Mouse (Mus musculus) erythroid progenitor cell, adult 5-6 weeks (primary cell): ENCODE measurements around the gene Phkg2. TPM values are rescaled to one million over a fixed set of nuclear protein-coding genes. Genes with fewer than 3 reads are reported as not detected.

ENCODE experiments used
- ATAC-seq: replicated peaks from 2 replicates; pipeline ENCODE4 v1.8.0; 2016; ENCODE audit warnings: moderate number of reproducible peaks, mild to moderate bottlenecking, moderate TSS enrichment, inconsistent platforms; ENCODE audit not compliant: poor library complexity, low FRiP score, severe bottlenecking
- total RNA-seq, 2 experiments: library from RNA; stranded (forward) in 1 of 2; stranded (reverse) in 1 of 2; fragments of 150-400 nt in 1 of 2; fragments of 186-747, 209-891 nt in 1 of 2; gene quantifications; 2 replicates each; pipeline versions ENCODE4 v1.2.3 to v1.2.4; 2015 to 2017; ENCODE audit warnings: low replicate concordance in 2 of 2

The Phkg2 gene
- total RNA-seq (2015; ENCODE audit: low replicate concordance), result 58.7 and 76.0 TPM in 2 replicates
- total RNA-seq (2017; ENCODE audit: low replicate concordance), result 27.9 and 44.7 TPM in 2 replicates

DNA sequence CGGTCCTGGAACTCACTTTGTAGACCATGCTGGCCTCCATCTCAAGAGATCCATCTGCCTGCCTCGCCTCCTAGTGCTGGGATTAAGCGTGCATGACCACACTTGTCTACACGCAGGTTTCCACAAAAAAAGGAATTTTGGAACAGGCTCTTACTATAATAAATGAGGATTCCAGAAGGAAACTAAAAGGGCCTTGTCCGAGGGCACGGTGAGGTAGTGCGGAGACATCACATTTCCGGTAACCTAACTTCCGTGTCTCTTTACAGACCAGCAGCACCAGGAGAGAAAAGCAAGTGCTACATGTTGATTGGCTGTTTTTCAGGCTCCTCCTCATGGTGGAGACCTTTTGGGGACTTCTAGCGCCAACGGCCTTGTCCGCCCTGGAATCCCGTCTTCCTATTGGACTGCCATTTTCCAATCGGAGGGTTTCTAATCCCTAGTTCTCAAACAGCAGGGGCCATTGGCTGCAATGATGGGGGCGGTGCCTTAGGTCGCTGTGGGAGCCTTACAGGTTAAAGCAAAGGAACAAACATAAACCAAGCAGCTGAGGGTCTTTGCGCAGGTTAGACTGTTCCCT lies at the start of gene Phkg2:
Phkg2 (plus strand) TSS at position 446 of the 577 bp plus-strand sequence.
- peak; percentile 99 for ATAC-seq

- ATAC-seq, result no peak
Measured at GRCm38 (mm10) chr7:127541671-127542070, 31.5 kb upstream of the Phkg2 start.

DNA sequence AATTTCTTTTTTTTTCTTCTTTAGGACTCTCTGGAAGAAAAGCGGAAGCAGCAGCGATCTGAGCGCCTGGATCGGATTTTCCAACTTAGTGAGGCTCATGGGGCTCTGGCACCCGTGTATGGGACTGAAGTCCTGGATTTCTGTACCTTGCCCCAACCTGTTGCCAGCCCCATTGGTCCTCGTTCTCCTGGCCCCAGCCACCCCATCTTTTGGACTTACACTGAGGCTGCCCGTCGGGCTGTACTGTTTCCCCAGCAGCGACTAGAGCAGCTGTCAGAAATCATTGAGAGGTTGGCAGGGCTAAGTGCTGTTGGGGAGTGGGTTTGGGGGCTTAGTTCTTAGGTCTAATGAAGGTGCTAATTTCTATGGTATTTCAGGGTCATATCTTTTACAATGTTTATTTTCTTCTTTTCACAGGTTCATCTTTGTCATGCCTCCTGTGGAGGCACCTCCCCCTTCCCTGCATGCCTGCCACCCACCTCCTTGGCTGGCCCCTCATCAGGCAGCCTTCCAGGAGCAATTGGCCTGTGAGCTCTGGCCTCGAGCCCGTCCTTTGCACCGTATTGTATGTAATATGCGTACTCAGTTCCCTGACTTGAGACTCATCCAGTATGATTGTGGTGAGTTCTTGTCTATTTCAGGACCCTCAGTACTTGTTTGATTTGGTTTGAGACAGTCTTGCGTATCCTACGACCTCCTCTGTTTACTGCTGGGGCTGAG lies 23.9 kb upstream of the Phkg2 start:
- no peak for ATAC-seq

DNA sequence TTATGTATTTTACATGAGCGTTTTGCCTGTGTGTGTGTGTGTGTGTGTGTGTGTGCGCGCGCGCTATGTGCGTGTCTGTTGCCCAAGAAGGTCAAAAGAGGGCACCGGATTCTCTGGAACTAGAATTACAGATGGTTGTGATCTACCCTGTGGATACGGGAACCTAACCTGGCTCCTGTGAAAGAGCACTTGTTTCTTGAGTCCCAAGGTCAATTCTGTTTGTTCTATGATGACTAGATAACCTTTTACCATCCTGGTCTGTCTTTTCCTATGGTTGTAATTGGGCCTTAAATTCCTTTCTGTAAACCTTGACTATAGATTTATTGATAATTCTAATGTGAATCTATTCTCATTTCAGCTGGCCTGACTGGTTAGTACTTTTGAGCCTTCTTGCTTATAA lies 21.6 kb upstream of the Phkg2 start:
- ATAC-seq, result no peak

DNA sequence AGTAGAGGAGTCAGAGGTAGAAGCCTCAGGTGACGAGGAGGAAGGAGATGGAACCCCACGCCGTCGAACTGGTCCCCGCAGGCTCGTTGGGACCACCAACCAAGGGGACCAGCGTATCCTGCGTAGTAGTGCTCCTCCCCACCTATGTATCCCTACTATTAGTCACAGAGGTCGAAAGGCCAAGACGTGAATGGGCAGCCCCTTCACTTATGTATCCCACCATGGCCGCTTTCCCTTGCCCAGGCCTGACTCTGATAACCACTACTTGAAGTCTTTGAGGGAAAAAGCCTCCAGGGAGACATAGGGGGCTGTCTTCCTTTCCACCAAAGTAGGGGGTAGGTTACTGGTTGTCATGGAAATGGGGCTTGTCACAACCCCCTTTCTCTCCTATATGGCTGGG lies 12.6 kb upstream of the Phkg2 start:
- no peak for ATAC-seq

DNA sequence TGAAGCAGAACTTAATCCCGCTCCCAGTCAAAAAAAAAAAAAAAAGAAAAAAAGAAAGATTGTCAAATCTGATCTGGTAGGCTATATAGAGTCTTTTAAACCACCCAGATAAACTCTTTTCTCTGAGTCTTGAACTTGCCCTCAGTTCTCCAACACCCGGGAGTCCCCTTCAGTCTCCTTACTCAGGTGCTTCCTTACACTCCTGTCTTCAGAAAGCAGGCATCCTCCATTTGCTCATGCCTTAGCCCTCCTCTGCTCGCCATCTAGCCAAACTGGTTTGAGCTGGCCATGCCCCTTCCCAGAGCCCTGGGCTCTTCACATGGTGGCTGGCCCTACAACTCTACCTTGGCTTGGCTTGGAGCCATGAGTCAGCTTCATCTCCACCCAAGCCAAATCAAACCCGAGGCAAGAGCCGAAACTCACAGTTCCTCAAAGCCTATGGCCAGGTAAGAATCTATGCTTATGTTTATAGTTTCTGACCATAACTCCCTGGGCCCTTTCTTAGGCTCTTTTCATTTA lies 11.7 kb upstream of the Phkg2 start, which contains the start of gene Tmem265:
Tmem265 (plus strand) TSS at position 51 of the 519 bp plus-strand sequence.
- 0 out of 2 replicates have a peak, but pooled peaks have one; percentile 23 for ATAC-seq

DNA sequence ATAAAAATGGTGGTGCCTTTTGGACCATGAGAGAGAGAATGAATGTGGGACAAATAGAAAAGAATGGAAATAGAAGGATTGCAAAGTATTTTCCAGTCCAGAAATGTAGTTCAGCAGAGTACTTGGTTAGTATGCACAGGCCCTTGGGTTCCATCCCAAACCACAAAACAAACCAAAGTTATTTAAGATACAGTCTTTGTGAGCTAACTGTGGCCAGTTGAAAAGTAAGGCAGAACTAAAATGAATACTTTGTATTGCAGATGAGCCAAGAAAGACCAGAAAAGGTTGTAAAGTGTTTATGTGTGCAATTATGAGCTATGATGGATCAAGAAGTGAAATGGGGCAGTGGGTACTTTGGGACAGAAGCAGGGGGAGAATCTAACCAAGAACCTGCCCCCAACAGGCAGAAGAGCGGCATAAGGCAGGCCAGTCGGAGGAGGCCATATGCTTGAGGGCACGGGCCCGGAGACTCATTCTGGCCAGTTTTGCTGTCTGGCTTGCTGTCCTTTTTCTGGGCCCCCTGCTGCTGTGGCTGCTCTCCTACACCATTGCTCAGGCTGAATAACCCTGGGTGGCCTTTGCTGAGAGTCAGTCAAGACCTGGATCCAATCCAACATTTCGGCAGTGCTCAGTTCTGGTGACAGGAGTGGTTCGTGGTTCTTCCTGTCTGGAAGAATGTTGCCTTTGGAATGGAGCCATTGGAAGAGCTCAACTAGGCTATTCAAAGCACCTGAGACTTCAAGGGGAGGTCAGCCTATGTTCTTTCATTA lies 8.6 kb upstream of the Phkg2 start:
- no peak for ATAC-seq

GRCm38 (mm10) chr7:127573503-127574008 lies 416 bp downstream of the Phkg2 start:
- no peak for ATAC-seq

- no peak for ATAC-seq
Measured at GRCm38 (mm10) chr7:127574115-127574514, 975 bp downstream of the Phkg2 start.

- ATAC-seq, result no peak
Measured at GRCm38 (mm10) chr7:127583260-127583659, 10.1 kb downstream of the Phkg2 start.

DNA sequence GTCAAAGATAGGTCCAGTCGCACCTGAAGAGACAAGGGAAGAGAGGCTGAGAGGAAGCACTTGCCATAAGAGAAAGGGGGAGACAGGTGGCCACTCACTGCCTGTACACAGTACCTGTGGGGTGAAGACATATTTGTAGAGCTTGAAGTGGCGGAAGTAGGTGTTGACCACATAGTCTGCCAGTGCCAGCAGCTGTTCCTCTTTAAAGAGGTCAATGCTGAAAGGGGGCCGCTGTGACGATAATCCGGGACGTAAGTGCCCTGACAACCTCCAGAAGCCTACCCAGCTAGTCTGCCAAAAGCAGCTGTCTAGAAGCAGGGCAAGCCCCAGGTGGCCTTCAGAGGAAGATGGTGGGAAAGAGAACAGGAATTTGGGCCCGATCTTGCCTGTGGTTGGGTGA lies 11.9 kb downstream of the Phkg2 start:
- ATAC-seq, result no peak

DNA sequence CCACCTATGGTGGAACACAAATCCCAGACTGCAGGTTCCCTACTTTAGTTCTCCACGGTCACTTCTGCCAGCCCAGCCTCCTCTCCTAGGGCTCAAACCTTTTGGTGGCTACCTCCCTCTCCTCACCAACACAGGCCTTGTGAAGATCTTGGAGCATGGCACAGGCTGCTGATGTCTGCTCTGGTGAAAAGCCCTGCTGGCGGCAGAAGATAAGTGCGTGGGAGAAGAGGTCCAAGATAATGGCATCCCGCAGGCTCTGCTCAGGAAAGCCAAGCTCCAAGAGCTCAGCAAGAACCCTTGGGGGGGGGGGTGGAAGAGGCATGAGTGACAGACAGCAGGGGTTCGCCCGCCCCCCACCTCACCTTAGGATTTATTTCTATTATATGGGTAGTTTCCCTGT lies 13.0 kb downstream of the Phkg2 start:
- peak; percentile 69 for ATAC-seq

DNA sequence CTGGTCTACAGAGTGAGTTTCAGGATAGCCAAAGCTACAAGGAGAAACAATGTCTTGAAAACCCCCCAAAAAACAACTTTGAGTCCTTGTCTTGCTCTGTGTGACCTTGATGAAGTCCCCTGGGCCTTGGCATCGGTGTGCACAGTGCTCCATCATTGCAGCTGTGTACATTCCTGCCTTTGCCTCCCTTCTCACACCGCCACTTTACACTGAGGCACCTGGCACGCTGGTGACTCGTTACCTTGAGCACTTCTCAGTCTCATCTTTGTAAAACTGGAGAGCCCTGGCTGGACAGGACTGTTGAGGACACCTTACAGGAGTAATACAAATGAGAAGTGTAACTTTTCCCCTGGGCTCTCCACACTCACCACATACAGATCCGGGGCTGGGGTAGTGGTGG lies 14.1 kb downstream of the Phkg2 start:
- ATAC-seq, result no peak

DNA sequence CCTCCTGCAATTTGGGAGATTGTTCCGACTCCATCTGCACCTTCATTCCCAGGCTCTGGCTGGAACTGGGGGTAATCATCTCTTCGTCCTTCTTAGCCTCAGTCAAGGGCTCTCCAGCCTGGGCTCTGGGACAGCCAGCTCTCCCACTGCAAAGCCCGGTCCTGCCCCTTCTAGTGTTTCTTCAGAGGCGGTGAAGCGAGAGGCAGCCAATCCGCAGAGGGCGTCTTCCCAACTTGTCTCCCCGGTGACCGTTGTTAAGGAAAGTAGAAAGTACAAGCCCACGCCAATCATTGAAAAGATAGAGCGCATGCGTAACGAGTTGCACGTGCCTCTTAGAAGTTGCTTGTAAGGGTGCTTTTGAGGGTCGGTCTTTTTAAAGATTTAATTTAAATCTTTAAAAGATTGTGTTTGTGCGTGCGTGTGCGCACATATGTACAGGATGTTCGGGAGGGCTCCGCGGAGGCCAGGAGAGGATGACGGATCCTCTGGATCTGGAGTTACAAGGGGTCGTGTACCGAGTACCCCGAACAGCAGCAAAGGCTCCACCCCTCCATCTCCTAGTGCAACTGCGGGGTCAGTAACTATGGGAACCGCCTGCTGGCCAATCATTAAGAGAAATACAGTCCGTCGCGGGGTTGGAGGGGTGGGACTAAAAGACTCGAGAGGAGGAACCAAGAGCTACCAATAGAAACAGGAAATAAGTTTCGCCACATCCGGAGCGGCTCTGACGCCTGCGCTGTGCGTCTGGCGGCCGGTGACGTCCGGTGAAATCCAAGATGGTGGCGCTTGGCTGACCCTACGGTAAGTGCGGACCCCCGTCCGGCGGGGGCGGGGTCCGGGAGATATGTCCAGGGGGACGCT lies 15.1 kb downstream of the Phkg2 start, which contains the start of the genes Ccdc189 and Rnf40:
Ccdc189 (minus strand) TSS at position 585 of the 861 bp plus-strand sequence.
Rnf40 (plus strand) TSS at position 757 of the 861 bp plus-strand sequence.
- ATAC-seq, result peak; percentile 86

- ATAC-seq, result no peak; the same call in 1 of the 2 replicates
Measured at GRCm38 (mm10) chr7:127588901-127589300, 15.8 kb downstream of the Phkg2 start.

DNA sequence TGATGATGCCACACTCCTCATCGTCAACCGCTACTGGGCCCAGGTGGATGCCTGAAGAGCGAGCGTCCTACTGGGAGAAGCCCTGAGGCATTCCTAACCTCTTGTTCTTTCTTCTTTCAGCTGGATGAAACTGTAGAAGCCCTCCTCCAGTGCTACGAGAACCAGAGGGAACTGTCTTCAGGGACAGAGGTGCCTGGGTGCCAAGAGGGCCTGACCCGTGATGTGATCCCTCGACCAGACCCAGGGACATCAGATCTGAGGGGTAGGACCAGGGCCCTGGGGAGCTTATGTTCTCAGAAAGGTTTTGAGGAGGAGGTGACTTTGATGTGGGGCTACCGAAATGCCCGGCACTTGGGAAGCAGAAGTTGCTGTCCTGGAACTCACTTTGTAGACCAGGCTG lies 16.5 kb downstream of the Phkg2 start:
- no peak for ATAC-seq

DNA sequence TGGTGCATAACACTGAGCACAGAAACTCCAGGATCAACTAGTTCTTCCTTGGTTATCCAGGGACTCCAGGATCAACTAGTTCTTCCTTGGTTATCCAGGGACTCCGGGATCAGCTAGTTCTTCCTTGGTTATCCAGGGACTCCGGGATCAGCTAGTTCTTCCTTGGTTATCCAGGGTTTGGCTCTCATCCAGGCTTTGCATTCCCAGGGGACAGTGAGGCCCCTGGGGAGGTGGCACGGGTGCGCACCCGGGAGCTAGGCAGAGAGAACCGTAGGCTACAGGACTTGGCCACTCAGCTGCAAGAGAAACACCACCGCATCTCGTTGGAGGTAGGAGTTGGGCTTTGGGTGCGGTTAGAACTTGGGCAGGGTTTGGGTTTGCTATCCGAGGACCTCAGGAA lies 18.0 kb downstream of the Phkg2 start:
- no peak for ATAC-seq

DNA sequence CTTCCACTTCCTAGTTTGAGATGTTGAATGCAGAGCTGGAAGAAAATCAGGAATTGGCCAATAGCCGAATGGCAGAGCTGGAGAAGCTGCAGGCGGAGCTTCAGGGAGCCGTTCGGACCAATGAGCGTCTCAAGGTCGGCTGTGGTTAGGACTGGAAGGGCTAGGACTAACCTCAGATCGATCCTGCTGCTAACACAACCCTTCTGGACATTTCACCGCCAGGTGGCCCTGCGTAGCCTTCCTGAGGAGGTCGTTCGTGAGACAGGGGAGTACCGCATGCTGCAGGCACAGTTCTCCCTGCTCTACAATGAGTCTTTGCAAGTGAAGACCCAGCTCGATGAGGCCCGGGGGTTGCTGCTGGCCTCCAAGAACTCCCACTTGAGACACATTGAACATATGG lies 19.4 kb downstream of the Phkg2 start:
- no peak for ATAC-seq

DNA sequence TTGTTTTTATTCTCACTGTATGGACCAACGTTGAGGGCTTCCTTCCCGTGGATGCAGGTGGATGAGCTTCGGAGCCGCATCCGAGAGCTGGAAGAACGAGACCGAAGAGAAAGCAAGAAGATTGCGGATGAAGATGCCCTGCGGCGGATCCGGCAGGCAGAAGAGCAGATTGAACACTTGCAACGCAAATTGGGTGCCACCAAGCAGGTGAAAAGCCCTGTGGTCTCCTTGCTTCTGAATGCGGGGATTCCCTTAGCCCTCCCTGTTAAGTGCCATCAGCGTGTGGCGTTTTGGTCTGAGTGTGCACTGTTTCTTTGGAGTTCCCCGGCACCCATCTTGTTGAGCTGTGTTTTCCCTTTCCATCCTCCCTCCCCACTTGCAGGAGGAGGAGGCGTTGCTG lies 23.6 kb downstream of the Phkg2 start:
- ATAC-seq, result no peak
